Mouse (Mus musculus) lung, adult 2 months (tissue): ENCODE data around the gene Gm10024. TPM values are rescaled to one million over a fixed set of nuclear protein-coding genes. Genes with fewer than 3 reads are reported as not detected.
"Not testable (repeated sequence)": the region's sequence is repeated elsewhere in the genome, so short reads cannot be mapped to it uniquely, and the experiment has no call there.

Source experiments
- DNase-seq: peaks from one replicate; pipeline ENCODE4 v3.0.0; 2022
- H3K4me1 ChIP-seq: fragments of 200-500 bp; 2 replicates; pipeline ENCODE4 v1.6.1; 2011; ENCODE audit warnings: low read length; ENCODE audit not compliant: control insufficient read depth, insufficient read depth
- H3K4me3 ChIP-seq: fragments of 200-500 bp; replicated peaks from 2 replicates; pipeline ENCODE3; 2011; ENCODE audit warnings: low read depth, mild to moderate bottlenecking, control low read depth, low read length; ENCODE audit errors: extremely low read depth
- CTCF ChIP-seq: fragments of 200-500 bp; IDR thresholded peaks from 2 replicates; pipeline ENCODE4 v1.5.1; 2011; ENCODE audit warnings: mild to moderate bottlenecking, low read length, control low read depth; ENCODE audit not compliant: insufficient read depth
- POLR2A ChIP-seq: fragments of 200-500 bp; IDR thresholded peaks from 2 replicates; pipeline ENCODE4 v1.6.1; 2011; ENCODE audit warnings: low read depth, mild to moderate bottlenecking, control low read depth, low read length, borderline replicate concordance; ENCODE audit errors: extremely low read depth
- WGBS: fragments of 180-500 bp; shearing (Covaris S2); methylation state at CpG from one replicate; pipeline ENCODE4 v1.1.7; 2018; 5-methylcytosine and 5-hydroxymethylcytosine counted together
- polyA plus RNA-seq: library from polyadenylated mRNA; depleted of rRNA; stranded (reverse); fragments of >200 nt; gene quantifications from 2 replicates; pipeline ENCODE4 v1.2.3, GENCODE M21; 2012; rRNA removed

Gene Gm10024
- not detected in 2 replicates for polyA plus RNA-seq

DNA sequence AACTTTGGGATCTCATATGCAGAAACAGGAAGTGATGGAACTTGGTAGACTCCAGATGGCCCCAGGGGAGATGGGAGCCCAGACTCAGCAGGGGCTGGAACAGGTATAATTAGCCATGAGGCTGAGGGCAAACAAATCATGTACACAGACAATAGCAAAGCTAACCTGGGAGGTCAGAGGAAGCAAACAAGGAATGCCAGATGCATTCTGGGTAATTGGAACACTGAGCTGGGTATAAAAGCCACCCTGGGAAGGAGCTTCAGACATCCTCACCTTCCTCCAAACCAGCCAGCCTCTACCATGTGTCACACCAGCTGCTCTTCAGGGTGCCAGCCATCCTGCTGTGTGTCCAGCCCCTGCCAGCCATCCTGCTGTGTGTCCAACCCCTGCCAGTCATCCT lies at the start of gene Gm10024:
Gene Gm10024 (plus strand): TSS at position 301 of the 400 bp plus-strand sequence.
- DNase-seq, H3K4me3 ChIP-seq, H3K4me1 ChIP-seq: not testable (repeated sequence)

DNA sequence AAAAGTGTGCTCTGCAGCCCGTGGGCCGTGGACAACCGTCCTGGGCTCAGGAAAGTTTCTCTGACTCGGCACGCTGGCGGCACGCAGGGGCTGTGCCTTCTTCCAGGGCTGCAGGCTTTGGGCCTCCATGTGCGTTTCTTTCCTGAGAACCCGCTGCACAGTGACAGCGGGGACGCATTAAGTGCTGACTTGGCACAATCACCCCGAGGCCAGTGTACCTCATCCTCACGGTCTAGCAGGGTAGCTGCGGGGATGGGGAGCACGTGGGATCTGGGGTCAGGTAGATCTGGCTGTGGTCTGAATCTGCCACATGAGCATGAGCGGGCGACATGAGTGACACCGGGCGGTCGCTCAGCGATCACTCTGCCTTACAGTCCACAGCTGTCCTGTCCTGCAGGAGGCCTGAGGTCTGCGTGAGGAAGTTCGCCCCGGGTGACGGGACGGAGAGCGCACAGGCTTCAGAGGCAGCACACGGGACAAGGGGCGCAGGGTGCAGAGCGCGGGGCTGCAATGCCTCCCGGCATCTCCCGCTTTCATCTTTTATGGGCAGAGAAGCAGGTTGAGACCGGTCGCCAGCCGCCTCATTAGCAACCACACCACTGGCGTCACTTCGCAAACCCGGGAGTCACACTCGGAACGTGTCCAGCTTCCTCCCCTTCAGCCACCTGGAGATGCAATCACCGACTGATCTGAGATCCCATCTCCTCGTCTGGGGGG lies 47.1 kb upstream of the Gm10024 start:
- TF ChIP-seq CTCF (no peak), POLR2A (no peak)
- DNase-seq = no peak
- Histone ChIP-seq H3K4me3 (no peak overlapping the region), H3K4me1 (no peaks in the 10 kb centered on the region)
- 48% methylated on average over 43 of the region's 43 CpGs for WGBS

DNA sequence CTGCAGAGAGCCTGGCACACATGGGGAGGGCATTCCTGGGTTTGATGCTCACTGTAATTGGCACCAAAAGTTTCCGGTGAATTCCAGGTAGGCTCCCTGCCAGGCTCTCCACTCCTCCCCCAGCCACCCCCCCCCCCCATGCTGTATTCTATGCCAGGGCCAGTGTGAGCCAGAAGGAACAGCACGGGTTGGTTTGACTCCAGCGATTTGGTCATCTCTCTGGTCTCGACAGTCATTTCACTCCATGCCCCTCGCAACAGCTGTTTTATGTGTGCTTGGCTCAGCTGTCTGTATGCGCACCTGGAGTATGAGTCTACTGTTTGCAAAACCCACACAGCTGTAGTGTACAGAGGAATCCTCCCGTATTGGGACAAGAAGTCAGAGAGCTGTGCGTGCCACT lies 44.9 kb upstream of the Gm10024 start:
- 60% methylated on average over 8 of the region's 8 CpGs for WGBS
- no peaks in the 10 kb centered on the region for H3K4me1 ChIP-seq
- H3K4me3 ChIP-seq = no peak overlapping the region
- TF ChIP-seq POLR2A = no peak
- DNase-seq = no peak

DNA sequence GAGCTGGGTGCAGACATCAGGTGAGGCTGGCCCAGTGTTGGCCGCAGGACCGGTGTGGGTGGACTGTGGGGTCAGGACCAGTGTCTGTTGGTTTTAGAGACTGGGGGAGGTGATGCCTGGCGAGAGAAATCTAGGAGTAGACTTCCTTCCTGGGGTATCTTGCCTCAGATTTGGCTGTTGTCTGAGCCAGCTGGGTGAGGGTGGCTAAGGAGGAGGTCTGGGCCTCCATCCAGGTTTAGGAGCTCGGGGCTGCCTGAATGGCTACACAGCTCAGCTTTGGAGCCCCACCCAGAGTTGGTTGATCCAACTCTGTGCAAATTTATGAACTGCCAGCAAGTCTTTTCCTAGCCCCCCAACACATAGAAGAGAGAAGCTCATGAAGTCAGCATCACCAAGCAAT lies 43.9 kb upstream of the Gm10024 start:
- DNase-seq = no peak
- WGBS = 55% methylated on average over 4 of the region's 4 CpGs
- TF ChIP-seq POLR2A (no peak), CTCF (no peak)
- Histone ChIP-seq H3K4me3 (no peak overlapping the region), H3K4me1 (no peaks in the 10 kb centered on the region)

GRCm38 (mm10) chr10:77670710-77671109 lies 40.5 kb upstream of the Gm10024 start:
- no peak overlapping the region for H3K4me3 ChIP-seq
- TF ChIP-seq POLR2A (no peak), CTCF (no peak)
- WGBS = 73% methylated on average over 4 of the region's 4 CpGs
- H3K4me1 ChIP-seq = no peaks in the 10 kb centered on the region
- no peak for DNase-seq

DNA sequence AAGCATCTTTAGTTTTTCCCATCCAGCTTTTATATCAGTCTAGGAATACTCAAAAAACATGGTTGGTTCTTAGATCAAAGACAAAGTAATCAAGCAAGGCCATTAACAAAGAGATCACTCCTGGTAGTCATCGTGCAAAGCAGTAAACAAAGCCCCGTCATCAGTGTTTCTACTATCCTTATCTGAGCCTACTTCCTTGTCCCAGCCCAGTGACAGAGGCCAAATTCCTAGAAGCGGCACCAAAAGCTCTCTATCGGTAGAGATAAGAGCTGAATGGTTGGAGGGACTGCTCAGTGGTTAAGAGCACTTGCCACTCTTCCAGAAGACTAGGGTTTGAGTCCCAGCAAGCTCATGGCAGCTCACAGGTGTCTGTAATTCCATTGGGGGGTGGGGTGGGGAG lies 39.7 kb upstream of the Gm10024 start:
- DNase-seq = no peak
- TF ChIP-seq CTCF (no peak), POLR2A (no peak)
- Histone ChIP-seq H3K4me1 (no peaks in the 10 kb centered on the region), H3K4me3 (no peak overlapping the region)
- 21% methylated on average over 4 of the region's 4 CpGs for WGBS

GRCm38 (mm10) chr10:77673765-77674164 lies 37.5 kb upstream of the Gm10024 start:
- Histone ChIP-seq H3K4me1 (no peaks in the 10 kb centered on the region), H3K4me3 (no peak overlapping the region)
- 60% methylated on average over 13 of the region's 13 CpGs for WGBS
- TF ChIP-seq CTCF (no peak), POLR2A (no peak)
- no peak for DNase-seq

DNA sequence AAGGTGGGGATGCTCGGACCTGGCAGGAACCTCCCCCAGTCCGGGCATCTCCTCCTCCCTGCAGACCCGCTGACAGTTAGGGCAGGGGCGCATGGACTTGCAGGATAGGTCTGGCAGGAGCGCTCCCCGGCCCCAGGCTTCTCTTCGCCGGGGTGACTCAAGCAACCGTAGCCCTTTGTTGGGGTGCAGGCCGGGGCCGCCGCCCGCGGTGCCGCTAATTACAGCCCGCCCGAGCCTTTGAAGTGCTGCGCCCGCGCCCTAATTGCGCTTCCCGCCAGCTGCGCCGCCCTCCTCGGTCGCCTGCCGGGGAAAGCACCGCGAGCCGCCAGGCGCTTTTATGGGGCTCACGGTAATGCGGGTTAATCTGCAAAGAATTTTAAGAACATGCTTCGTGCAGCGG lies 33.7 kb upstream of the Gm10024 start:
- TF ChIP-seq POLR2A (no peak), CTCF (no peak)
- no peak for DNase-seq
- no peaks in the 10 kb centered on the region for H3K4me1 ChIP-seq
- WGBS = under 1% methylated on average over 35 of the region's 35 CpGs
- H3K4me3 ChIP-seq = no peak overlapping the region

DNA sequence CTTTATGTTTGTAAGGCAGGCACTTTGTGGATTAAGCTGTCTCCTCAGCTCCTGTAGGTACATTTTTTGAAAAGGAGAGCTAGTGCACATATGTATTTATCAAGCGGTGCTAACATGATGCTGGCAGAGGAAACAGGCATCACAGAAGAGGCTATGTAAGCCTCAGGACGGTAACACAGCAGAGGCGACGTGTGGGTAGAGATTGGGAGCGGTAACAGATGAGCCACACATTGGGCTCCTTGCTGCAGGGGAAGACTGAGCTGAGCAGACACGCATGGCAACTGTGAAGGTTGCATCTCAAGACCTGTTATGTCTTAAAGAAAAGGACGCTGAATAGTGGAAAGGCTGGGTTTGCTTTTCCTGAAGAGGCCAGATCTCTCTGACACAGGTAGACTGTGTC lies 28.3 kb upstream of the Gm10024 start:
- WGBS = 69% methylated on average over 7 of the region's 7 CpGs
- Histone ChIP-seq H3K4me3 (no peak overlapping the region), H3K4me1 (no peaks in the 10 kb centered on the region)
- no peak for TF ChIP-seq POLR2A
- TF ChIP-seq CTCF = no peak
- DNase-seq = no peak

GRCm38 (mm10) chr10:77684181-77684580 lies 27.1 kb upstream of the Gm10024 start:
- Histone ChIP-seq H3K4me3 (no peak overlapping the region), H3K4me1 (no peaks in the 10 kb centered on the region)
- WGBS = 29% methylated on average over 8 of the region's 8 CpGs
- DNase-seq = no peak
- TF ChIP-seq POLR2A (no peak), CTCF (no peak)
